Mouse (Mus musculus) liver, embryonic 15.5 days (tissue): ENCODE data around the gene Tbc1d21. TPM values are rescaled to one million over a fixed set of nuclear protein-coding genes. Genes with fewer than 3 reads are reported as not detected.

Source experiments
- ATAC-seq: fragments of 200-750 bp; cut with Nextera tagmentation; 2 replicates; pipeline ENCODE4 v1.8.0; 2017; ENCODE audit warnings: moderate number of reproducible peaks, mild to moderate bottlenecking, moderate library complexity; ENCODE audit not compliant: insufficient read depth
- H3K27ac ChIP-seq: fragments of 300-500 bp; sonication (generic); replicated peaks from 2 replicates; pipeline ENCODE4 v1.5.1; 2015; ENCODE audit warnings: mild to moderate bottlenecking, inconsistent platforms
- H3K27me3 ChIP-seq: fragments of 300-500 bp; sonication (generic); 2 replicates; pipeline ENCODE4 v1.6.1; 2015; ENCODE audit warnings: mild to moderate bottlenecking, inconsistent platforms
- H3K36me3 ChIP-seq: fragments of 300-500 bp; sonication (generic); replicated peaks from 2 replicates; pipeline ENCODE4 v1.6.1; 2015; ENCODE audit warnings: moderate library complexity, mild to moderate bottlenecking, inconsistent platforms
- H3K4me1 ChIP-seq: fragments of 300-500 bp; sonication (generic); replicated peaks from 2 replicates; pipeline ENCODE4 v1.6.1; 2015; ENCODE audit warnings: inconsistent platforms
- H3K4me2 ChIP-seq: fragments of 300-500 bp; sonication (generic); 2 replicates; pipeline ENCODE4 v1.6.1; 2015; ENCODE audit warnings: moderate library complexity, mild to moderate bottlenecking, inconsistent platforms
- H3K4me3 ChIP-seq: fragments of 300-500 bp; sonication (generic); replicated peaks from 2 replicates; pipeline ENCODE4 v1.5.1; 2015; ENCODE audit warnings: mild to moderate bottlenecking, inconsistent platforms
- H3K9ac ChIP-seq: fragments of 300-500 bp; sonication (generic); 2 replicates; pipeline ENCODE4 v1.6.1; 2015; ENCODE audit warnings: moderate library complexity, mild to moderate bottlenecking, inconsistent platforms
- H3K9me3 ChIP-seq: fragments of 300-500 bp; sonication (generic); replicated peaks from 2 replicates; pipeline ENCODE4 v1.6.1; 2016; ENCODE audit warnings: inconsistent platforms
- WGBS: fragments of 180-500 bp; shearing (Covaris S2); methylation state at CpG from one replicate; pipeline ENCODE4 v1.1.7; 2015; ENCODE audit warnings: mixed read lengths; ENCODE audit not compliant: insufficient replicate concordance; 5-methylcytosine and 5-hydroxymethylcytosine counted together
- polyA plus RNA-seq: library from polyadenylated mRNA; unstranded; fragments of >200 nt; fragmentation: Nextera tagmentation; extraction: Ambion mirVana; gene quantifications from 2 replicates; pipeline ENCODE4 v1.2.1, GENCODE M21; 2015

Tbc1d21 gene
- polyA plus RNA-seq, 1 experiment from 2014 or later = not detected

- no peak overlapping the region for H3K4me3 ChIP-seq
- no peaks in the 10 kb centered on the region for H3K36me3 ChIP-seq
- WGBS = 61% methylated on average over 12 of the region's 12 CpGs
- H3K4me1 ChIP-seq = no peaks in the 10 kb centered on the region
- no peak overlapping the region for H3K4me2 ChIP-seq
- no peaks in the 10 kb centered on the region for H3K9me3 ChIP-seq
- no peak overlapping the region for H3K9ac ChIP-seq
- H3K27me3 ChIP-seq = no peaks in the 10 kb centered on the region
- no peak overlapping the region for H3K27ac ChIP-seq
- no peak for ATAC-seq
Measured at GRCm38 (mm10) chr9:58373912-58374431, 3.7 kb upstream of the Tbc1d21 start.

GRCm38 (mm10) chr9:58371914-58372313, 1.7 kb upstream of the Tbc1d21 start:
- Histone ChIP-seq H3K4me3 (no peak overlapping the region), H3K36me3 (no peaks in the 10 kb centered on the region), H3K4me1 (no peaks in the 10 kb centered on the region), H3K27ac (no peak overlapping the region), H3K9me3 (no peaks in the 10 kb centered on the region), H3K27me3 (no peaks in the 10 kb centered on the region), H3K4me2 (no peak overlapping the region), H3K9ac (no peak overlapping the region)
- ATAC-seq = no peak
- WGBS = 43% methylated on average over 8 of the region's 8 CpGs

- ATAC-seq = no peak
- no peak overlapping the region for H3K4me3 ChIP-seq
- H3K4me2 ChIP-seq = no peak overlapping the region
- WGBS = 39% methylated on average over 6 of the region's 6 CpGs
- H3K9me3 ChIP-seq = no peaks in the 10 kb centered on the region
- no peak overlapping the region for H3K9ac ChIP-seq
- H3K27ac ChIP-seq = no peak overlapping the region
- H3K36me3 ChIP-seq = no peaks in the 10 kb centered on the region
- no peaks in the 10 kb centered on the region for H3K4me1 ChIP-seq
- no peaks in the 10 kb centered on the region for H3K27me3 ChIP-seq
Measured at GRCm38 (mm10) chr9:58369644-58370043, 611 bp downstream of the Tbc1d21 start.

- H3K4me1 ChIP-seq = no peaks in the 10 kb centered on the region
- H3K4me3 ChIP-seq = no peak overlapping the region
- no peak for ATAC-seq
- H3K27me3 ChIP-seq = no peaks in the 10 kb centered on the region
- no peak overlapping the region for H3K4me2 ChIP-seq
- H3K9me3 ChIP-seq = no peaks in the 10 kb centered on the region
- no peak overlapping the region for H3K27ac ChIP-seq
- WGBS = 61% methylated on average over 8 of the region's 8 CpGs
- no peak overlapping the region for H3K9ac ChIP-seq
- no peaks in the 10 kb centered on the region for H3K36me3 ChIP-seq
Measured at GRCm38 (mm10) chr9:58364325-58364724, 5.9 kb downstream of the Tbc1d21 start.

DNA sequence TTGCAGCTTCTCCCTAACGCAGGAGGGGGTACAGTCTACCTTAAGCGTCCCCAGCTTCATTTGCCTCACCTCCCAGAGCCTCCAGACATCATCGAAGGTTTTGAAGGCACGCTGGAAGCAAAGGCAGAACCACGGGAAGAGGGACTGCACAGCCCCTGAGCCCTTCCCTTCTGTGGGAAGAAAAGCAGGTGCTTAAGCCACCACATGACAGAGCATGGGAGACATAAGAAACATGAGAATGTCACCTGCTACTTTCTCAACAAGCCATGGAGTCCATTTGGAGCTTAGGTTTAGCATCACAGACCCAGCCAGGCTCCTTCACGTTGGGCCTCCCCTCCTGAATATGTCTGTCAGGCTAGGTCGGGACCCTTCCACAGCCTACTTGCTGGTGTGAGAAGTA, 8.3 kb downstream of the Tbc1d21 start:
- no peak overlapping the region for H3K27ac ChIP-seq
- no peaks in the 10 kb centered on the region for H3K4me1 ChIP-seq
- no peaks in the 10 kb centered on the region for H3K9me3 ChIP-seq
- H3K4me3 ChIP-seq = no peak overlapping the region
- WGBS = 61% methylated on average over 7 of the region's 7 CpGs
- H3K9ac ChIP-seq = no peak overlapping the region
- H3K36me3 ChIP-seq = no peaks in the 10 kb centered on the region
- no peak overlapping the region for H3K4me2 ChIP-seq
- no peaks in the 10 kb centered on the region for H3K27me3 ChIP-seq
- no peak for ATAC-seq

- Histone ChIP-seq H3K4me2 (no peak overlapping the region), H3K9me3 (no peaks in the 10 kb centered on the region), H3K9ac (no peak overlapping the region), H3K4me3 (no peak overlapping the region), H3K27me3 (no peaks in the 10 kb centered on the region), H3K4me1 (no peaks in the 10 kb centered on the region), H3K27ac (no peak overlapping the region), H3K36me3 (no peaks in the 10 kb centered on the region)
- 54% methylated on average over 1 of the region's 1 CpGs for WGBS
- ATAC-seq = no peak
Measured at GRCm38 (mm10) chr9:58361373-58361772, 8.9 kb downstream of the Tbc1d21 start.

DNA sequence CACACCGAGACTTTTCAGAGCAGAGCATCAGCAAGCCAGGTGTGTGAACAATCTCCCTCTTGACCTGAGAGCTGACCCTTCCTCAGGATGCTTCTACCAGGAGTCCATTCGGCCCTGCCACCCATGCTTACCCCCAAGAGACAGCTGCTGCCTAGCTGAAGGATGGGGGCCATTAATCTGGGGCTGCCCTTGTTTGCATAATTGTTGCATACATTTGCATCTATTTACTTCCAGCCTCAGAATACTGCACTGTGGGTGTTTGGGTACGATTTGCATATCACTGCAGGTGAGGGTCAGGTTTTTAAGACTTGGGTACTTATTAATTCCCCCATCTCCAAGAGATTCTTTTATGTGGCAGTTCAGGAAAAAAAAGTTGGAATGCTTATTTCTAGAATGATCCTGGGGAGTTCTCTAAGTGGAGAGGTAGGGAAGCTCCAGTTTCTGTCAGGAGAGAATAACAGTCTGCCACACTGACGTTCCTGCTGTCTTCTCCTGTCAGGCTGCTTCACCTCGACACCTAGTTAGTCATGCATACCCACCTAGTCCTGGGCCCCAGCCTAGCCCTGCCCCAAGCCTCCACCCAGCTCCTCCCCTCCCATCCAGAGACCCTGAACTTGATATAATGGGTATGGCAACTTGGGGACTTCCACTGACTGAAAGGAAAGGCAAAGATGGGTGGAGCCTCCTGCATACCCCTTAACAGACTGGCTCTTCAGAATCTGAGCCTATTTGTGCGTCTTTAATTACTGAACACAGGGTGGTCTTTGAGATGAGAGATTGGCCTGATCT, 14.8 kb downstream of the Tbc1d21 start:
- H3K9me3 ChIP-seq = no peaks in the 10 kb centered on the region
- no peaks in the 10 kb centered on the region for H3K4me1 ChIP-seq
- H3K27ac ChIP-seq = no peak overlapping the region
- ATAC-seq = no peak
- 17% methylated on average over 6 of the region's 6 CpGs for WGBS
- H3K27me3 ChIP-seq = no peaks in the 10 kb centered on the region
- H3K36me3 ChIP-seq = no peaks in the 10 kb centered on the region
- no peak overlapping the region for H3K4me3 ChIP-seq
- no peak overlapping the region for H3K9ac ChIP-seq
- no peak overlapping the region for H3K4me2 ChIP-seq

- H3K4me1 ChIP-seq = no peaks in the 10 kb centered on the region
- H3K9me3 ChIP-seq = no peaks in the 10 kb centered on the region
- H3K36me3 ChIP-seq = no peaks in the 10 kb centered on the region
- ATAC-seq = no peak
- H3K4me3 ChIP-seq = no peak overlapping the region
- WGBS = 55% methylated on average over 6 of the region's 6 CpGs
- H3K4me2 ChIP-seq = no peak overlapping the region
- H3K9ac ChIP-seq = no peak overlapping the region
- H3K27ac ChIP-seq = no peak overlapping the region
- no peaks in the 10 kb centered on the region for H3K27me3 ChIP-seq
Measured at GRCm38 (mm10) chr9:58354701-58355100, 15.6 kb downstream of the Tbc1d21 start.

DNA sequence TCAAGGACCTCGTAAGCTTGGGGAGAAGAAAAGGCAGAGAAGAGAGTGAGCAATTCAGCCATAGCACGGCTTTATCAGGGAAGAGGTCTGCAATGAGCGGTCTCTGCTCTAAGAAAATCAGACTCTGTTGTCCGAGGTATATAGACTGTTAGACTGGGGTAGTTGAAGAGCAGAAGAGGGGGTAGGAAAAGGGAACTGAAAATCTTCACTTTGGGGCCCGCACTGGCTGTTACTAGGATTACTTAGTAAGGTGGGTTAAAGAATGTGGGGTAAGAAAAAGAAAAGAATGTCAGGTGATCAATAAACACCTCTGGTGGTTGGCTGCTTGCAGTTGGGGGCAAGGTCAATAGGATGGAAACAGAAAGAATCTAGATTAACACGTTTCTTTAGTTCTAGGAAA, 17.0 kb downstream of the Tbc1d21 start:
- no peak overlapping the region for H3K4me2 ChIP-seq
- 59% methylated on average over 6 of the region's 6 CpGs for WGBS
- no peak overlapping the region for H3K27ac ChIP-seq
- no peak for ATAC-seq
- no peaks in the 10 kb centered on the region for H3K27me3 ChIP-seq
- no peak overlapping the region for H3K9ac ChIP-seq
- no peaks in the 10 kb centered on the region for H3K9me3 ChIP-seq
- H3K4me3 ChIP-seq = no peak overlapping the region
- H3K36me3 ChIP-seq = no peaks in the 10 kb centered on the region
- H3K4me1 ChIP-seq = no peaks in the 10 kb centered on the region

- Histone ChIP-seq H3K4me1 (no peaks in the 10 kb centered on the region), H3K27ac (no peak overlapping the region), H3K9me3 (no peaks in the 10 kb centered on the region), H3K9ac (no peak overlapping the region), H3K36me3 (no peaks in the 10 kb centered on the region), H3K4me3 (no peak overlapping the region), H3K27me3 (no peaks in the 10 kb centered on the region), H3K4me2 (no peak overlapping the region)
- WGBS = 54% methylated on average over 6 of the region's 6 CpGs
- ATAC-seq = no peak
Measured at GRCm38 (mm10) chr9:58347795-58348194, 22.5 kb downstream of the Tbc1d21 start.

- Histone ChIP-seq H3K36me3 (no peaks in the 10 kb centered on the region), H3K9me3 (no peaks in the 10 kb centered on the region), H3K4me2 (no peak overlapping the region), H3K27ac (no peak overlapping the region), H3K9ac (no peak overlapping the region), H3K27me3 (no peaks in the 10 kb centered on the region), H3K4me3 (no peak overlapping the region), H3K4me1 (no peaks in the 10 kb centered on the region)
- 42% methylated on average over 10 of the region's 10 CpGs for WGBS
- no peak for ATAC-seq
Measured at GRCm38 (mm10) chr9:58346498-58346897, 23.8 kb downstream of the Tbc1d21 start.

DNA sequence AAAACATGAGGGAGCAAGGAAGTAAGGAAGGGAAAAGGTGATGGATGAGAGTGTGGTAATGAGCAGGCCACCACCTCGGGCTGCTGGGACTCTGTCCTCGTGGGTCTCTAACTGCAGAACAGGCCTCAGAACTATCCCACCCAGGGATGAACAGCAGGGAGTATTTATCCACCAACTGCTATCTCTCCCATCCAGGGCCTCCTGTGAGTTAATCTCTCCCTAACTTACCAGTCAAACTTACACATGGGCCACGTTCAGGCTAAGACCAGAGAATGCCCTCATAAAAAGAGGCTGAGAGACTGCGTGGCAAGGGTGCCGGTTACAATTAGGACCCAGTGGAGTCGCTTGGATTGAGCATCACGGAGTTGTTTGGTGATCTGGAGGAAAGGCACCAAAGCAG, 24.3 kb downstream of the Tbc1d21 start:
- ATAC-seq = no peak
- no peak overlapping the region for H3K4me2 ChIP-seq
- 37% methylated on average over 7 of the region's 7 CpGs for WGBS
- H3K36me3 ChIP-seq = no peaks in the 10 kb centered on the region
- no peaks in the 10 kb centered on the region for H3K27me3 ChIP-seq
- no peak overlapping the region for H3K27ac ChIP-seq
- no peak overlapping the region for H3K9ac ChIP-seq
- no peaks in the 10 kb centered on the region for H3K4me1 ChIP-seq
- no peaks in the 10 kb centered on the region for H3K9me3 ChIP-seq
- no peak overlapping the region for H3K4me3 ChIP-seq
